Mouse (Mus musculus) brain, embryonic 18.5 days (tissue): ENCODE measurements at regions not wholly inside any gene's neighbourhood (a gene's known extent, or its start where the extent isn't known, plus 50 kb on each side); places are given as distances from the start of the nearest gene placed in this dataset.

ENCODE experiments used
- DNase-seq: peaks from one replicate; pipeline ENCODE4 v3.0.0-alpha.2; 2012; ENCODE audit warnings: low read depth, low spot score

GRCm38 (mm10) chr3:76014766-76015165 is 58.0 kb upstream of the Golim4 start:
- DNase-seq, result no peak

- DNase-seq, result peak; percentile 12
Observed at GRCm38 (mm10) chr3:76008564-76009183, 51.9 kb upstream of the Golim4 start.
